ENCODE assay signal across 17 mouse cellular contexts in genomic region chr17:43072787-43073148, GRCm38 (mm10). TPM values are rescaled to one million over a fixed set of nuclear protein-coding genes. Genes with fewer than 3 reads are reported as not detected.
DNase-seq lines count a peak whose midpoint lies in the region; ATAC-seq lines count a peak whose summit lies in the region.
"Had no signal": no experiment of that assay in that cellular context is flagged by ENCODE, and none has a peak within 500 bp of the region (broad histone marks: within the 10 kb centered on the region; RNA-seq: fewer than 3 reads in every experiment).

No protein-coding gene starts in this region.

- 36% methylated on average over 5 of the region's 5 CpGs for WGBS in kidney, embryonic 14.5 days
- WGBS in lung, embryonic 16.5 days = 36% methylated on average over 5 of the region's 5 CpGs
- 64% methylated on average over 5 of the region's 5 CpGs for WGBS in liver, embryonic 15.5 days (ENCODE audit: insufficient replicate concordance)

- no peak overlapping the region for H3K9ac ChIP-seq in kidney, embryonic 14.5 days (ENCODE audit: low read depth, low read length)
- no peak overlapping the region for H3K9ac ChIP-seq in lung, embryonic 16.5 days (ENCODE audit: low read length)
- 0 out of 2 replicates have a peak overlapping the region, but pooled peaks have one; percentile 19 for H3K9ac ChIP-seq in liver, embryonic 15.5 days
- H3K9ac ChIP-seq: embryonic facial prominence, embryonic 15.5 days; forebrain, embryonic 13.5 days; hindbrain, embryonic 12.5 days; intestine, embryonic 15.5 days; limb, embryonic 13.5 days; neural tube, embryonic 13.5 days had no signal

- no peak overlapping the region for H3K4me2 ChIP-seq in kidney, embryonic 14.5 days (replicated peaks; ENCODE audit: low read depth, low read length)
- H3K4me2 ChIP-seq in lung, embryonic 16.5 days (ENCODE audit: low read depth, low read length) = no peak overlapping the region
- H3K4me2 ChIP-seq in liver, embryonic 15.5 days = no peak overlapping the region
- H3K4me2 ChIP-seq: embryonic facial prominence, embryonic 15.5 days; forebrain, embryonic 13.5 days; hindbrain, embryonic 12.5 days; intestine, embryonic 15.5 days; limb, embryonic 13.5 days; neural tube, embryonic 13.5 days had no signal

- ATAC-seq in kidney, embryonic 14.5 days (ENCODE audit: low FRiP score, low TSS enrichment) = no peak
- ATAC-seq in lung, embryonic 16.5 days (ENCODE audit: low read depth) = peak; percentile 41
- no peak for ATAC-seq in liver, embryonic 15.5 days (ENCODE audit: insufficient read depth)
- ATAC-seq: forebrain, embryonic 13.5 days; intestine, embryonic 15.5 days had no signal

- no peak for DNase-seq in kidney, adult 8-10 months
- no peak for DNase-seq in lung, postnatal 4 days
- DNase-seq in cerebellum, postnatal 36 days = no peak
- no peak for DNase-seq in layer of hippocampus, postnatal 36 days
- DNase-seq: cerebellum, adult 11-12 months; right cerebral cortex, postnatal 25 days had no signal

- H3K4me1 ChIP-seq in kidney, embryonic 14.5 days (ENCODE audit: control insufficient read depth, insufficient read depth, low read length) = peaks cover 17% of the 10 kb centered on the region
- H3K4me1 ChIP-seq in lung, embryonic 16.5 days (replicated peaks; ENCODE audit: control insufficient read depth, insufficient read depth, low read length) = peaks cover 35% of the 10 kb centered on the region
- H3K4me1 ChIP-seq in liver, embryonic 15.5 days (replicated peaks) = peaks cover 62% of the 10 kb centered on the region

- H3K27ac ChIP-seq in kidney, embryonic 14.5 days (ENCODE audit: low read depth, low read length) = peak overlapping the region; percentile 24; the same call in 1 of the 2 replicates
- H3K27ac ChIP-seq in lung, embryonic 16.5 days (ENCODE audit: low read length) = peak overlapping the region; percentile 36; the same call in 1 of the 2 replicates
- H3K27ac ChIP-seq in liver, embryonic 15.5 days (replicated peaks) = peak overlapping the region; percentile 67
- H3K27ac ChIP-seq: embryonic facial prominence, embryonic 15.5 days; forebrain, embryonic 13.5 days; hindbrain, embryonic 12.5 days; intestine, embryonic 15.5 days; left cerebral cortex, adult 2 months; limb, embryonic 13.5 days; neural tube, embryonic 13.5 days had no signal

- peaks cover 3% of the 10 kb centered on the region; the same call in 1 of the 2 replicates for H3K36me3 ChIP-seq in kidney, embryonic 14.5 days (ENCODE audit: control insufficient read depth, insufficient read depth, low read length)
- no peaks in the 10 kb centered on the region for H3K36me3 ChIP-seq in lung, embryonic 16.5 days (ENCODE audit: control insufficient read depth, insufficient read depth, low read length)
- H3K36me3 ChIP-seq in liver, embryonic 15.5 days (replicated peaks) = peaks cover 37% of the 10 kb centered on the region
- H3K36me3 ChIP-seq: embryonic facial prominence, embryonic 15.5 days; G1E; intestine, embryonic 15.5 days; limb, embryonic 13.5 days had no signal

- no peak overlapping the region for H3K4me3 ChIP-seq in kidney, embryonic 14.5 days (ENCODE audit: low read length)
- no peak overlapping the region for H3K4me3 ChIP-seq in lung, embryonic 16.5 days (ENCODE audit: low read length)
- no peak overlapping the region for H3K4me3 ChIP-seq in liver, embryonic 15.5 days (replicated peaks)
- H3K4me3 ChIP-seq: embryonic facial prominence, embryonic 15.5 days; forebrain, embryonic 13.5 days; hindbrain, embryonic 12.5 days; intestine, embryonic 15.5 days; left cerebral cortex, adult 2 months; limb, embryonic 13.5 days; neural tube, embryonic 13.5 days had no signal

- no peaks in the 10 kb centered on the region for H3K27me3 ChIP-seq in kidney, embryonic 14.5 days (ENCODE audit: control insufficient read depth, insufficient read depth, low read length)
- no peaks in the 10 kb centered on the region for H3K27me3 ChIP-seq in lung, embryonic 16.5 days (ENCODE audit: control insufficient read depth, insufficient read depth, low read depth, low read length)
- H3K27me3 ChIP-seq in liver, embryonic 15.5 days = no peaks in the 10 kb centered on the region
- H3K27me3 ChIP-seq: embryonic facial prominence, embryonic 15.5 days; forebrain, embryonic 13.5 days; hindbrain, embryonic 12.5 days; intestine, embryonic 15.5 days; limb, embryonic 13.5 days; neural tube, embryonic 13.5 days had no signal

- H3K9me3 ChIP-seq in kidney, embryonic 14.5 days (ENCODE audit: control insufficient read depth, low read length) = no peaks in the 10 kb centered on the region
- H3K9me3 ChIP-seq in lung, embryonic 16.5 days (ENCODE audit: control insufficient read depth, low read length) = no peaks in the 10 kb centered on the region
- H3K9me3 ChIP-seq in liver, embryonic 15.5 days (replicated peaks) = no peaks in the 10 kb centered on the region
- H3K9me3 ChIP-seq: embryonic facial prominence, embryonic 15.5 days; forebrain, embryonic 13.5 days; hindbrain, embryonic 12.5 days; intestine, embryonic 15.5 days; limb, embryonic 13.5 days; neural tube, embryonic 13.5 days had no signal

RNA-seq across cellular contexts. Expression of gene Tnfrsf21, which starts 56.4 kb away (rescaled TPM):
- polyA plus RNA-seq in kidney, embryonic 14.5 days (2014; fragmentation: Nextera tagmentation; extraction: Ambion mirVana) = 29.1 and 53.7 TPM in 2 replicates
- polyA plus RNA-seq in lung, embryonic 16.5 days (2015; fragmentation: Nextera tagmentation; extraction: Ambion mirVana) = 40.4 and 45.0 TPM in 2 replicates
- 24.1 and 26.4 TPM in 2 replicates for polyA plus RNA-seq in liver, embryonic 15.5 days (2015; fragmentation: Nextera tagmentation; extraction: Ambion mirVana)
- total RNA-seq in layer of hippocampus, postnatal 36 days (2021) = 100 to 1,000 TPM; 119 to 127 TPM
- total RNA-seq: G1E had no signal
- polyA plus RNA-seq: G1E had no signal
